Mouse (Mus musculus): ENCODE results near the gene 2810006K23Rik.

DNA sequence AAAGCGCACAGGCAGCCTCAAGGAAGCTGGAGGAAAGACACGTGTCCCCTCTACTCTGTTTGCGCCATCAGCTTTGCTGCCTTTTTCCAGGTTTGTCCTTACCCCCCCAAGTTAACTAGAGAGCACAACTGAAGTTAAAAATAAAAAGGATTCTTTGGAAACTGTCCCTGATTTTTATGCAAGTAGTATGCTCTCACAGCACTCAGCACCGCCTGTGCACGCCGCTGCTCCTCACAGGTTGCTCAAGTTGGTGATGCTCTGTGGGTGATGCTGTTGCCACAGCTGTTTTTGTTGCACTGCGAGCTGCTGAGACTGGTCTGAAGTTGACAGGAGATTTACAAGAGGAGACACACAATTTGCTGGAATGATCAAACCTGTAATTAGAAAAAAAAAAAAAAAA, 46.4 kb downstream of the 2810006K23Rik start:
- TF ChIP-seq CTCF (conservative IDR thresholded peaks at IDR 0.05; ENCODE audit: insufficient read depth, insufficient read length, low read depth, low read length) (no peak), POLR2A (IDR thresholded peaks at IDR 0.05; ENCODE audit: low read depth, low read length) (no peak)
